Mouse (Mus musculus) cerebellum, adult 8-10 months (tissue): ENCODE measurements at regions not wholly inside any gene's neighbourhood (a gene's known extent, or its start where the extent isn't known, plus 50 kb on each side); places are given as distances from the start of the nearest gene placed in this dataset.

Experiments
- DNase-seq: peaks from one replicate; pipeline ENCODE4 v3.0.0; 2022

DNA sequence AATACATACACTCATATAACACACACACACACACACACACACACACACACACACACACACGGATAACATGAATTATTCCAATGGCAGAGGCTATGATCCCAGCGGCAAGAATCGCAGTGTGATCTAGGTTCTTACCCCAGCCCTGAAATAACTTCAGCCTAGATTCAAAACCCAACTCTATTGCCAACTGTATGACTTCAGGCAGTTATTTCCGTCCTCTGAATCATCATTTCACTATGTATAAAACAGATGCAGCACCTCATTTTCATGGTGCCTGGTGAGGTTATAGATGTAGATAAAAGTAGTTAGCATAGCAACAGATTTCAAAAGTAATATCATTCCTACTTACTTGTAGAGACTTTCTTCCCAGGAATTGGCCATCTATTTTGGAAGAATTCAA lies 61.0 kb upstream of the Tnfsf11 start:
- DNase-seq = no peak

DNA sequence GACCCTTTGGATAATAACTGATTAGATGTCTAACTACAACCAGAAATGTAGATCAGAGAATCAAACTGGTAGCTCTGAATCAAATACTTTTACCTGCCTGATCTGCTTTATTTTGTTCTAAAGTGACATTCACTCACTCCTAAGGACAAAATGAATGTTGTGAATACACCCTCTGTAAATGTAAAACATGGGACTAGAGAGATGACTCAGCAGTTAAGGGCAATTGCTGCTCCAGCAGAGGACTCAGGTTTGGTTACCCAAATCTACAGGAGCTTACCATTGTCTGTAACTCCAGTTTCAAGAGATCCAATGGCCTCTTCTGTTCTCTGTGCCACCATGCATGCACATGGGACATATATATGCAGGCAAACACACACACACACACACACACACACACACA lies 57.0 kb upstream of the Tnfsf11 start:
- DNase-seq = no peak

DNA sequence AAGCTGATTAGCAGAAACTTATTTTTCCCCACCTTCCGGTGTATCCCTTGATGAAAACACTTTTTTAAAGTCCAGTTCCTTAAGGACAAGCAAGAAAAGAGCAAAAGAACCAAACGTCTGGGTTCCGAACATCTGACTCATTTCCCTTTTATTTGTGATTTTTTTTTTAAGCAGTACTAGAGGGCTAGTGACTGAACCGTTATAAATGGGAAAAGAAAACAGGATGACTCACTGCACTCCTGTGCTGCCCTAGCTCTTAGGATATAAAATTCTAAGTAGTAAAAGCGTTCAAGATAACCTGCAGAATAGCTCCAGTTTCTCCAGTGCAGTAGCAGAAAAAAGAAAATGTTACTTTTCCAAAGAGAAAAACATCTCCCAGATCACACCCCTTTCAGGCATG lies 55.3 kb upstream of the Tnfsf11 start:
- no peak for DNase-seq
